Mouse (Mus musculus) lung, embryonic 15.5 days (tissue): Measurements from ENCODE around the gene Gpam. TPM values are rescaled to one million over a fixed set of nuclear protein-coding genes. Genes with fewer than 3 reads are reported as not detected.

Source experiments
- ATAC-seq: fragments of 200-750 bp; cut with Nextera tagmentation; 2 replicates; pipeline ENCODE4 v1.8.0; 2017; ENCODE audit warnings: moderate number of reproducible peaks, borderline replicate concordance; ENCODE audit not compliant: low FRiP score, low TSS enrichment; ENCODE audit errors: extremely low read depth
- H3K27ac ChIP-seq: fragments of 300-500 bp; sonication (generic); 2 replicates; pipeline ENCODE4 v1.5.1; 2015; ENCODE audit warnings: moderate library complexity, mild to moderate bottlenecking, inconsistent platforms
- H3K27me3 ChIP-seq: fragments of 300-500 bp; sonication (generic); 2 replicates; pipeline ENCODE4 v1.6.1; 2015; ENCODE audit warnings: inconsistent platforms
- H3K36me3 ChIP-seq: fragments of 300-500 bp; sonication (generic); 2 replicates; pipeline ENCODE4 v1.6.1; 2015; ENCODE audit warnings: inconsistent platforms
- H3K4me1 ChIP-seq: fragments of 300-500 bp; sonication (generic); 2 replicates; pipeline ENCODE4 v1.6.1; 2015; ENCODE audit warnings: inconsistent platforms
- H3K4me2 ChIP-seq: fragments of 300-500 bp; sonication (generic); 2 replicates; pipeline ENCODE4 v1.6.1; 2015; ENCODE audit warnings: inconsistent platforms, mild to moderate bottlenecking, moderate library complexity
- H3K4me3 ChIP-seq: fragments of 300-500 bp; sonication (generic); 2 replicates; pipeline ENCODE4 v1.5.1; 2015; ENCODE audit warnings: mild to moderate bottlenecking, inconsistent platforms
- H3K9ac ChIP-seq: fragments of 300-500 bp; sonication (generic); 2 replicates; pipeline ENCODE4 v1.6.1; 2015; ENCODE audit warnings: inconsistent platforms
- H3K9me3 ChIP-seq: fragments of 300-500 bp; sonication (generic); 2 replicates; pipeline ENCODE4 v1.6.1; 2016; ENCODE audit warnings: inconsistent platforms
- WGBS: fragments of 180-500 bp; shearing (Covaris S2); methylation state at CpG from one replicate; pipeline ENCODE4 v1.1.7; 2015; 5-methylcytosine and 5-hydroxymethylcytosine counted together
- polyA plus RNA-seq: library from polyadenylated mRNA; unstranded; fragments of >200 nt; fragmentation: Nextera tagmentation; extraction: Ambion mirVana; gene quantifications from 2 replicates; pipeline ENCODE4 v1.2.1, GENCODE M21; 2015

The Gpam gene
- polyA plus RNA-seq, 1 experiment from 2014 or later: 29.2 TPM

DNA sequence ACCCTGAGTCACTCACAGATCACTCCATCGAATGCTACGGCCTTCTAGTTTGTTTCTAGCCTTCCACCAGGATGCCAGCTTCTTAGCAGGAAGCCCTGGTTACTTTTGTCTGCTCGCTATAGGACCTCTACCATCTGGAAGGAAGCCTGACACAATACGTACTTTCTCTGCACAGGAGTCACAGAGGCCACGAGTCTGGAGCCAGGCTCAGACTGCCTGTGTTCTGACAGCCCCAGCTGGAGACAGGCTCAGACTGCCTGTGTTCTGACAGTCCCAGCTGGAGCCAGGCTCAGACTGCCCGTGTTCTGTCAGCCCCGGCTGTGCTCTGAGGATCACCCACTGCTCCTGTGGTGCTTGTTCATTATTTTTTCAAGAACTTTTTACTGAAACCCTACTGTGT lies 10.8 kb upstream of the Gpam start:
- H3K4me2 ChIP-seq: no peak overlapping the region
- H3K4me1 ChIP-seq: peaks cover 20% of the 10 kb centered on the region
- H3K27me3 ChIP-seq: no peaks in the 10 kb centered on the region
- no peak overlapping the region for H3K9ac ChIP-seq
- H3K36me3 ChIP-seq: no peaks in the 10 kb centered on the region
- no peaks in the 10 kb centered on the region for H3K9me3 ChIP-seq
- peak overlapping the region; percentile 46 for H3K27ac ChIP-seq
- 27% methylated on average over 7 of the region's 7 CpGs for WGBS
- H3K4me3 ChIP-seq: no peak overlapping the region
- peak; percentile 85; the same call in 1 of the 2 replicates for ATAC-seq

DNA sequence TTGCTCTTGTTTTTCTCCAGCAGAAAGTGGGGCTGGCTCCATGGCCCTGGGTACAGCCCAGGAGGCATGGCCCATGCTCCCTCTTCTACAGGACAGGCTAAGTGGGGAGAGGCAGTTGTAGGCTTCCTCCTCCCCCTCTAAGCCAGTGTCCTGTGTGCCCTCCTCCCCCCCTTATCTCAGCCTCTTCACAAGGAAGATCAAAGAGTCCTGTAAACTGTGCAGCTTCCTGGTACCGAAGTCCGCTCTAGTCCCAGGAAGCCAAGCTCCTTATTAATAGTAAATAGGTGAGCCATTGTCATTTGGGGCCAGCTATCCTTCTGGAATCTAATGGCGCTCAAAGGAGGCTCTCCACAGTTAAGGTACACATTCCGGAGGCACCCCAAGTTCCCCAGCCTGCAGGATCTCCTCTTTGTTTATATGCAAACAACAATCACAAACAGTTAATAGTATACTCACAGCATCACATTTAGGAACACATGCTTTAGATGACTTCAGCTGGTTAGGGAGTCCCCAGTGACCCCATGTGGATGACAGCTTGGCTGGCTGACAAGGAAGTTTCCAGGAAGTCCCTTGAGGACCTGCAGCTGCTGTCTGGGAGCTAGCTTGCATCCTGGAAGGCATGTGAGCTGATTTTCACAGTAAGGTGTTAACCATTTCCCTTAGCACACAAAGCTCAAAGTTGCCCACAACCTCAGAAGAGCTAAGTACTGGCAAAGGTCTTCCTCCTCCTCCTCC lies 9.8 kb upstream of the Gpam start:
- Histone ChIP-seq H3K4me3 (no peak overlapping the region), H3K9ac (no peak overlapping the region), H3K9me3 (no peaks in the 10 kb centered on the region), H3K27ac (peak overlapping the region; percentile 46), H3K4me1 (peaks cover 20% of the 10 kb centered on the region), H3K4me2 (no peak overlapping the region), H3K27me3 (no peaks in the 10 kb centered on the region), H3K36me3 (no peaks in the 10 kb centered on the region)
- 32% methylated on average over 4 of the region's 4 CpGs for WGBS
- ATAC-seq: peak; percentile 61; the same call in 1 of the 2 replicates

DNA sequence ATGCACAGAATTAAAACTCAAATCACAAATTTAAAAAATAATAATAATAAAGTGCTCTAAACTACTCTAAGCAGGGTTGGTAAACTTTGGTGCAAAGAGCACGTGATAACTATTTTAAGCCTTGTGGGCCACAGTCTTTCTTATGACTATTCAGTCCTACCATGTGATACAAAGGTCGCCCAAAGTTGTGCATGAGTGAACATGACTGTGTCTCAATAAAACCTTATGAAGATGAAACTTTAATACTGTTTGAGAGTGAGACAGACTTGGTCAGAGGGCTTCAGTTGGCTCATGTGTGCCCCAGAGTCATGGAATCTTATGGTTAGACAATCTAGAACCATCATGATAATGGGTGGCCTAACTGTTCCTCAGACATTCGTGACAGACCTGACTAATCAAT lies 8.9 kb upstream of the Gpam start:
- Histone ChIP-seq H3K27me3 (no peaks in the 10 kb centered on the region), H3K4me2 (no peak overlapping the region), H3K27ac (no peak overlapping the region), H3K36me3 (no peaks in the 10 kb centered on the region), H3K9ac (no peak overlapping the region), H3K4me1 (peaks cover 20% of the 10 kb centered on the region), H3K4me3 (no peak overlapping the region), H3K9me3 (no peaks in the 10 kb centered on the region)
- WGBS: 90% methylated on average over 3 of the region's 3 CpGs
- ATAC-seq: no peak

DNA sequence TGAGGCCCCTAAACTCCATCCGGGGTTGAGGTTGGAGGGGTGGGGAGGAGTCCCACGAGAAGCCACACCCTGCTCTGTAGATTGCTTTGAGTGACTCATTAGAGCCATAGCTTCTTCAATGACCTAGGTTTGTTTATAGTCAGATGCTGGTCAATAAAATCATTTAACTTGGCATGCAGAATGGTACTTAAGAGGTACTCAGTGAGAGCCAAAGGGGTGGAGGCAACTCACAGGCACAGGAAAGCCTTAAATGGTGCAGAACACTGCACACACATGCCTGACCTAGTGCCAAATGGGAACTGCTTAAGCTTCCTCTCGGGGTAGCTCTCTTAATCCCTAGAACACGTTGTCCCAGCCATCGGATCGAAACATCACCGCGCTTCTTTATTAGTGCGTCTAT lies 7.5 kb upstream of the Gpam start:
- WGBS: 72% methylated on average over 9 of the region's 9 CpGs
- Histone ChIP-seq H3K4me3 (no peak overlapping the region), H3K4me1 (peaks cover 20% of the 10 kb centered on the region), H3K4me2 (no peak overlapping the region), H3K27me3 (no peaks in the 10 kb centered on the region), H3K9me3 (no peaks in the 10 kb centered on the region), H3K9ac (no peak overlapping the region), H3K36me3 (no peaks in the 10 kb centered on the region), H3K27ac (no peak overlapping the region)
- ATAC-seq: no peak; the same call in 1 of the 2 replicates

DNA sequence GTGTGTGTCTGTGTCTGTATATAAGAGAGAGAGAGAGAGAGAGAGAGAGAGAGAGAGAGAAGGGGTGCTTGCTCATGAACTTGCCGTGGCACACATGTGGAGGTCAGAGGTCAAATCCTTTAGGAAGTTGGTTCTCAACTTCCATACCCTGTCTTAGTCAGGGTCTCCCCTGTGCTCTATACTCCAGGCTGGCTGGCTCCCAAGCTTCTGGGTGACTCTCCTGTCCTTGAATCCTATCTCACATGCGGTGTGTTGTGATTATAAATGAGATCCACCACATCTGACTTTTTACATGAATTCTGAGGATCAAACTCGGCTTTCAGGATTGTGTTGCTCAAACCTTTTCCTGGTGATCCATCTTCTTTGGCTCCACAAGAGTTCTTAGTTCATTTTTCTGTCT lies 5.4 kb upstream of the Gpam start:
- Histone ChIP-seq H3K9me3 (no peaks in the 10 kb centered on the region), H3K4me1 (peaks cover 12% of the 10 kb centered on the region), H3K4me3 (no peak overlapping the region), H3K9ac (no peak overlapping the region), H3K4me2 (no peak overlapping the region), H3K27ac (no peak overlapping the region), H3K36me3 (no peaks in the 10 kb centered on the region), H3K27me3 (no peaks in the 10 kb centered on the region)
- WGBS: 71% methylated on average over 3 of the region's 3 CpGs
- ATAC-seq: no peak

DNA sequence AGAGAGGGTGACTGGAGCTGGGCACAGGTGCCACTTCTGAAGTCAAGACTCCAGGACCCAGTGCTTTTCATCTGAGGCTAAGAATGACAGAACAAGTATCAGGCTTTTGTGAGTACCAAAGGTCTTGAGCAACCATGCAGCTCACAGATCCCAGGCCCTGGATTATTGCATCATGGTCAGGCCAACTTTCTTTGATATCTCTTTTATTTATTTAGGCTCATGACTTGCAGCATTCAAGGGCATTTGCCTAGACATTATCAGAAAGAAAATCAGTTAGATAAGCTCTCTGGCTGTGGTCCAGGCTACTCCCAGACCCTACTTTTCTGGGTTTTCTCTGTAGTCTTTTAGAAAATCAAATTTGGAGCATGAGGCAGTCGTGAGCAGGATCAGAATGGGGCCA lies 4.7 kb upstream of the Gpam start:
- Histone ChIP-seq H3K4me2 (no peak overlapping the region), H3K4me3 (no peak overlapping the region), H3K36me3 (no peaks in the 10 kb centered on the region), H3K9me3 (no peaks in the 10 kb centered on the region), H3K9ac (no peak overlapping the region), H3K27me3 (no peaks in the 10 kb centered on the region), H3K27ac (0 out of 2 replicates have a peak overlapping the region, but pooled peaks have one; percentile 39), H3K4me1 (peaks cover 11% of the 10 kb centered on the region)
- no peak for ATAC-seq
- 32% methylated on average over 1 of the region's 1 CpGs for WGBS

DNA sequence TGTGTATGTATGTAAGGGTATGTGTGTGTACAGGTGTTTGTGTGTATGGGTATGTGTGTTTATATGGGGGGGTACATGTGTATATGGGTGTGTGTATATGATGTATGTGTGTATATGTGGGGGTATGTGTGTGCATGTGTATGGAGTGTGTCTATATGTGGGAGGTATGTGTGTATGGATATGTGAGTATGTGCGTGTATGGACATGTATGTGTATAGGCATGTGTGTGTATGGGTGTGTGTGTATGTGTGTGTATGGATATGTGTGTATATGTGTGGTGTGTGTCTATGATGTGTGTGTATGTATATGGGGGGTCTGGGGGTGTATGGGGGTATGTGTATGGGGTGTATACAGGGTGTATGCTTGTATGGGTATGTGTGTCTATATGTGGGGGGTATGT lies 1.4 kb upstream of the Gpam start:
- WGBS: 95% methylated on average over 1 of the region's 1 CpGs
- no peaks in the 10 kb centered on the region for H3K36me3 ChIP-seq
- no peak for ATAC-seq

DNA sequence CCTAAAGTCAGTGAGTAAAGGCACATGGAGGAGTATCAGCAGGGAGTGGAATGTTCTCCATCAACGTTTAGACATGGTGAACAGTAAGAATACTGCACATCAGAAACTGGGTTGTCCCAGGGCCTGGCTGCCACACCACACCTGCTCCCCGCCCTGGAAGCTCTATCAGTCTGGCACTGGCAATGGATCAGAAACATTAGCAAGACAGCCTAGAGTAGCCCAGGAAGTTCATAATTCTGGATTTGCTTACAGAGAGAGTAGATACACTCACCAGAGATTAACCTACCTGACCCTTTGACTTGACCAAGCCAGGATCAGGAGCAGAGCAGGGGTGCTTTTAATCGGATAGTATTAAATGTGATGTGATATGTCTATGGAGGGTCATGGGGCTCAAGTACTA lies 1.6 kb downstream of the Gpam start:
- Histone ChIP-seq H3K4me2 (no peak overlapping the region), H3K9ac (no peak overlapping the region), H3K27me3 (no peaks in the 10 kb centered on the region), H3K9me3 (no peaks in the 10 kb centered on the region), H3K4me3 (no peak overlapping the region), H3K4me1 (peaks cover 13% of the 10 kb centered on the region; the same call in 1 of the 2 replicates), H3K36me3 (no peaks in the 10 kb centered on the region), H3K27ac (no peak overlapping the region)
- no peak for ATAC-seq
- WGBS: 85% methylated on average over 3 of the region's 3 CpGs

More for the DNA sequence above, 1.4 kb upstream of the Gpam start:
- Histone ChIP-seq H3K9me3 (no peaks in the 10 kb centered on the region), H3K4me1 (0 out of 2 replicates have a peak, but pooled peaks cover 7% of the 10 kb centered on the region), H3K4me3 (no peak overlapping the region), H3K27ac (no peak overlapping the region), H3K9ac (no peak overlapping the region), H3K27me3 (no peaks in the 10 kb centered on the region), H3K4me2 (no peak overlapping the region)

DNA sequence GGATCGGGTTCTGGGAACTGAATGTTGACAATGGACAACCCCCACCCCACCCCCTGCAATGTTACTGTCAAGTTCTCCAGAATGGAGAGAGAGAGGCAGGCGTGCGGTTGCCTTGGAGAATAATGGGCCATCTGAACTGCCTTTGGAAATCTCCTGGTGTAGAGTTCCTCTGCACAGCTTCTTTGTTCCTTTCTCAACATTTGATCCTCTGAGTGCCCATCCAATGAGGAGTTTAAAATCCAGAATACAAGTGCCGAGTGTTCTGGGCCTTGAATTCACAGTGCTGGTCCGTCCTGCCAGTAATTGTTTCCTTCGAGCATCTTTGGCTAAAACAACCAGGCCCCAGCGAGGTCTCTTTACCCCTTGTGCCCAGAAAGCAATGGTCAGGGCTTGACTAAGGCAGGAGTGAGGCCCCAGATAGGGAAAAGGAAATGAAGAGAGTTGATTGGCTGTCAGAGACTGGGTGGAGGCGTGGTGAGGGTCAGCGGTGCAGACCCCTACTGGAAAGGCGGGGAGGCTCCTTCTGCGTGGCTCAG lies 4.0 kb downstream of the Gpam start:
- H3K9me3 ChIP-seq: no peaks in the 10 kb centered on the region
- no peak overlapping the region for H3K4me3 ChIP-seq
- H3K27me3 ChIP-seq: no peaks in the 10 kb centered on the region
- no peak overlapping the region for H3K27ac ChIP-seq
- peaks cover 13% of the 10 kb centered on the region; the same call in 1 of the 2 replicates for H3K4me1 ChIP-seq
- 62% methylated on average over 11 of the region's 11 CpGs for WGBS
- H3K9ac ChIP-seq: no peak overlapping the region
- no peak for ATAC-seq
- no peaks in the 10 kb centered on the region for H3K36me3 ChIP-seq
- H3K4me2 ChIP-seq: no peak overlapping the region

DNA sequence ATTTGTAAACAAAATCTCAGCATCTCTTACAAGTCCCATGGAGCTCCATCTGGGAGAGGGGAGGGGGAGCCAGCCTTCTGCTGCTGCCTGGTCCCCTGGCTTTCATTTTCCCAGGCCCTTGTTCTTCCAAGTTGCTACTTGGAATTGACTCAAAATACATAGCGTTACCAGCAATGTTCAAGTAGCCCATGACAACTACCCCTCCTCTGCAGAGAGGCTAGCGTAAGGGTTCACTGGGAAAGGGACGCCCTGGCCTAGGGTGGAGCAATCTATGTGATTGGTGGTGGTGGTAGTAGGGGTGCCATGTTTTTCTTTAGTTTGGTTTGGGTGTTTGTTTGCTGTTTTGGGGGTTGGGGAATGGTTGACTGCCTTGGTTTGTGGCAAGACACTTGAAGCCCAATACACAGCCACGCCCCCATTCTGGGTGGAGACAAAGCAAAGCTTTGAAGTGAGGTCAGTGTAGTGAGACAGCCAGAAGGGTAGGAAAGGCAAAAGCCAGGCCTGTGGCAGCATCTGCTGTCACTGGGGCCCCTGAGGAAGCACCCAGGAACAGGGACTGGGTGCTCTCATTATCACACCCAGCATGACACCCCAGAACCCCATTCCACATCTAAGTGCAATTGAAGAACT lies 4.6 kb downstream of the Gpam start:
- Histone ChIP-seq H3K9ac (no peak overlapping the region), H3K27me3 (no peaks in the 10 kb centered on the region), H3K4me1 (peaks cover 12% of the 10 kb centered on the region; the same call in 1 of the 2 replicates), H3K36me3 (no peaks in the 10 kb centered on the region), H3K4me3 (no peak overlapping the region), H3K27ac (no peak overlapping the region), H3K9me3 (no peaks in the 10 kb centered on the region), H3K4me2 (no peak overlapping the region)
- 56% methylated on average over 4 of the region's 4 CpGs for WGBS
- ATAC-seq: 0 out of 2 replicates have a peak, but pooled peaks have one; percentile 27

DNA sequence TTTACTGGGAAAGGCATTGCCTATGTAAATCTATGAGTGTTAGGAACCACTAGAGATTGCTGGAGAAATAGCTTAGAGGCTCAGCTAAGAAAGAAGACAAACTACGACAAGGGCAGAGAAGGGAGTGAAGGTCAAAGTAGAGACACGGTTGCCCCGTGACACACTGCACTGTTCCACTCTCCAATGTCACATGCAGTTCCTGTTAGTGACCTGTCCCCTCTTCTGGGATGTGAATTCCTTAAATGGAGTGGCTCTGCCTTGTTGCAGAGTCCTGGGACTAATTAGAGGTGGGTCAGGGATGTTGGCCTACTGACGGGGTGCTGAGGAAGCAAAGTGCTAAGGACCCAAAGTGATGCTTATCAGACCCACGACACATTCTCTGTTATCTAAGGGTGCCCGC lies 5.2 kb downstream of the Gpam start:
- Histone ChIP-seq H3K9ac (no peak overlapping the region), H3K27ac (no peak overlapping the region), H3K9me3 (no peaks in the 10 kb centered on the region), H3K36me3 (no peaks in the 10 kb centered on the region), H3K4me3 (no peak overlapping the region), H3K4me2 (no peak overlapping the region), H3K27me3 (no peaks in the 10 kb centered on the region), H3K4me1 (peaks cover 6% of the 10 kb centered on the region; the same call in 1 of the 2 replicates)
- 53% methylated on average over 6 of the region's 6 CpGs for WGBS
- no peak for ATAC-seq
